Mouse (Mus musculus) large intestine, adult 2 months (tissue): ENCODE measurements around the gene Apoc1. TPM values are rescaled to one million over a fixed set of nuclear protein-coding genes. Genes with fewer than 3 reads are reported as not detected.

ENCODE experiments used
- DNase-seq: peaks from one replicate; pipeline ENCODE4 v3.0.0-alpha.2; 2012; ENCODE audit warnings: low read depth, low spot score
- WGBS: fragments of 180-500 bp; shearing (Covaris S2); methylation state at CpG from one replicate; pipeline ENCODE4 v1.1.7; 2018; 5-methylcytosine and 5-hydroxymethylcytosine counted together
- polyA plus RNA-seq: library from polyadenylated mRNA; depleted of rRNA; stranded (reverse); fragments of >200 nt; gene quantifications from 2 replicates; pipeline ENCODE4 v1.2.3, GENCODE M21; 2012; rRNA removed

The Apoc1 gene
- polyA plus RNA-seq = 0.29 and 1.9 TPM in 2 replicates

DNA sequence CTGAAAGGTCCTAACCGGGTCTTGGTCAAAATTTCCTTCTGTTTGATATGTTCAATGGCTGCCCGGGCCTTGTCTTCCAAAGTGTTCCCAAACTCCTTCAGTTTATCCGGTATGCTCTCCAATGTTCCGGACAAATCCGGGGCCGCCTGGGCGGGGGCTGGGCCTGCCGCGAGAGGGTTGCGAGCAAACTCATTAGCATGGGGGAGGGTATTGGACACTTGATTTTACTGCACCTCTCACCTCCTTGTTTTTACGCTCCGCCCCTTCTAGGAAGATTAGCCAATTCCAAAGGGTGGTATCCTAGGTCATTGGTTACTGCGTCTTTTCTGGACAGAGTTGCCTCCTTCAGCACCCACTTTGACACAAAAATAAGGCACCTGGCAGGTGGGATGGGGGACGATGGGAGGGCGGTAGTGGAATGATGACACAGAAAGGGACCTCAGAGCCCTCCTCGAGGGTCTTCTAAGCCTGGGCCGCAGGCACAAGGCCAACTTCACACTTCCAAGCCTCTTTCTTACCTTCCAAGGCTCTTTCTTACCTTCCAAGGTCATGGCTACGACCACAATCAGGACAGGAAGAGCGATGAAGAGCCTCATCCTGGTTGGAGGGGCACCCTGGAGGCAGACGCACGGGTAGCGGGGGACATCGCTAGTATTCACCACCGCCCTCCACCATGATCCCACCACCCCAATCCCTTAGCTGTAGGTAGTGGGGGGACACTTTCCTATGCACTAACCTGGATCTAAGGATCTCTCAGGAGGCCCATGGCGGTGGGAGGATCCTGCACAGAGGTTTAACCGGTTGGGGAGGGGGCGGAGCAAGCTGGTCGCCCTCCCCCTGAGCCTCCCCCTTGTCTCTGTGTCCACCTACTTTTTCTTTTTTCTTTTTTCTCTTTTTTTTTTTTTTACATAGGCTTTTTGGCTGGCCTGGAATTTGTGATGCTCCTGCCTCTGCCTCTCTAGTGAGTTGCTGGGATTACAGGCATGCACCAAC is at the start of gene Apoc1:
Apoc1 (minus strand) TSS at position 788 of the 993 bp plus-strand sequence.
- WGBS = 58% methylated on average over 28 of the region's 28 CpGs
- DNase-seq = no peak

DNA sequence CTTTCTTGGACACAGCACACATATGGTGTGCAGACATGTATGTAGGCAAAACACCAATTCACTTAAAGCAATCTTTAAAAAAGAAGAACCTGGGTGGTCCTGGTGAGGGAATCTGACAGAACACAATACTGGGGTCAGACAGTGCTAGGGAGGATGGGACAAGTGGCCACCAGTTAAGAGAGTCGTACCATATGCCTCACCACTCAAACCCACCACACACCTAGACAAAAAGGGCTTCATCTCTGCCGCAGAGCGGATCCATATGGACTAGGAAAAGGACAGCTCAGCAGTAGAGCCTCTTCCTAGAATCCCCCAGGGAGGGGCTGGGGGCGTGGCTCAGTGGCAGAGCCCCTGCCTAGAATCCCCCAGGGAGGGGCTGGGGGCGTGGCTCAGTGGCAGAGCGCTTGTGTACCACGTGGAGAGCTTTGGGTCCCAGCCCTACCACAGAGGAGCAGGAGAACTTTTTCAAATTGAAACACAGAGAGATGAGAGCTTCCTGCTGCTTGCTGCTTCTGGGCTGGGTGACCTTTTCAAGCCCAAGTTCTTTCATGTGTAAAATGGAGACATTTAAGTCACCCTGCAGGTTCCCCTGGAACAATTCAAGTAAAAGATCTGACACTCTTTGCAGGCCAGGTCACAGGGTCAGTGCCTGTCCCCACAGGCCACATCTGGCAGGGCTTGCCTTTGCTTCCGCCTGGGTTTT is 49.0 kb upstream of the Apoc1 start:
- WGBS = 48% methylated on average over 8 of the region's 8 CpGs

DNA sequence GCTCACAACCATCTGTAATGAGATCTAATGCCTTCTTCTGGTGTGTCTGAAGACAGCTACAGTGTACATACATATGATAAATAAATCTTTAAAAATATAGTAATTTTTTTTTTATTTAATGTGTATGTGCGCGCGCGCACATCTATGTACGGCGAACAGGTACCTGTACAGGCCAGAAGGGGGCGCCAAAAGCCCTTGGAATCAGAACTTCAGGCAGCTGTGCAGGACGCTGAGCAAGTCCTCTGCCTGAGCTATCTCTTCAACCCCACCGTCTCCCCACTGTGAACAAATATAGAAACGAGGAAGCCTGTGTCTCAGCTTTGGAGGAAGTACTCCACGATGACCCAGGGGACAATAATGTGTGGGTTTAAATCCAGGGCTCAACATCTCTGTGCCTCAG is 47.8 kb upstream of the Apoc1 start:
- 86% methylated on average over 11 of the region's 11 CpGs for WGBS
- DNase-seq = no peak

More for the DNA sequence above, 49.0 kb upstream of the Apoc1 start:
- no peak for DNase-seq

DNA sequence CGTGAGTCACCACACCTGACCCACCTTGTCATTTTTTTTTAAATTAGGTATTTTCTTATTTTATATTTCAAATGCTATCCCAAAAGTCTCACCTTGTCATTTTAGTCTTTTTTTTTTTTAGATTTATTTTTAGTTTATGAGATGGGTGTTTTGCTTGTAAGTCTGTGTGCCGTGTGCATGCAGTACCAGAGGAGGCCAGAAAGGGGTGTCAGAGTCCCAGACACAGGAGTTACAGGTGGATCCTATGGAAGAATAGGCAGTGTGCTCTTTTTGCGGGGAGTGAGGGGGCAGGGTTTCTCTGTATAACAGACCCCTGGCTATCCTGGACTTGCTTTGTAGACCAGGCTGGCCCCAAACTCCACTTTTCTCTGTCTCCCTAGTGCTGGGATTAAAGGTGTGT is 46.3 kb upstream of the Apoc1 start:
- WGBS = 90% methylated on average over 3 of the region's 3 CpGs

DNA sequence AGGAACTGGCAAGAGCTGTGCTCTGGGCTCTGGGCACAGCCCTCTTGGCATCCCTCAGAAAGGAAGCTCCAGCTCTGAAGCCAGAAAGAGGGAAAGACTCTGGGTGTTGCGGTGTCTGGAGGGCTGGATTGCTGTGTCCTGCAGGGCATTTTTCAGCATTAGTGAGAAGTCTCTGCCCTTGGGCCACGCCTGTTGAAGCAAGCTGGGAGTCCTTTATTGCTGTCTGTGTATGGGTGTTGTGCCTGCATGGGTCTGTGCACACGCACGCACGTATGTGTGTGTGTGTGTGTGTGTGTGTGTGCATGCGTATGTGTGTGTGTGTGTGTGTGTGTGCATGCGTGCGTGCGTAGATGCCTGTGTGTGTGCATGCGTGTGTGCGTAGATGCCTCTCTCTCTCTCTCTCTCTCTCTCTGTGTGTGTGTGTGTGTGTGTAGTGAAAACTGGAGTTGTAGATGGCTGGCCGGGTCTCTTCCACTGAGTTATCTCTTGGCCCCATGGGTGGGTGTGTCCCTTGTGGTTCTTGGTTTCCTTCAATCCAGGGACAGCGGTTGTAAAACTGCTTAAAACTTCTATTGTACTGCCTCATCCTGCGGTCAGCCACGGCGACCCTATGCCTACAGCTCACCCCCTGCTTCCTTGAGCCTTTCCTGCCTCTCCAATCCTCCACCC is 44.1 kb upstream of the Apoc1 start:
- WGBS = 73% methylated on average over 16 of the region's 16 CpGs
- DNase-seq = no peak

More for the DNA sequence above, 46.3 kb upstream of the Apoc1 start:
- DNase-seq = no peak

DNA sequence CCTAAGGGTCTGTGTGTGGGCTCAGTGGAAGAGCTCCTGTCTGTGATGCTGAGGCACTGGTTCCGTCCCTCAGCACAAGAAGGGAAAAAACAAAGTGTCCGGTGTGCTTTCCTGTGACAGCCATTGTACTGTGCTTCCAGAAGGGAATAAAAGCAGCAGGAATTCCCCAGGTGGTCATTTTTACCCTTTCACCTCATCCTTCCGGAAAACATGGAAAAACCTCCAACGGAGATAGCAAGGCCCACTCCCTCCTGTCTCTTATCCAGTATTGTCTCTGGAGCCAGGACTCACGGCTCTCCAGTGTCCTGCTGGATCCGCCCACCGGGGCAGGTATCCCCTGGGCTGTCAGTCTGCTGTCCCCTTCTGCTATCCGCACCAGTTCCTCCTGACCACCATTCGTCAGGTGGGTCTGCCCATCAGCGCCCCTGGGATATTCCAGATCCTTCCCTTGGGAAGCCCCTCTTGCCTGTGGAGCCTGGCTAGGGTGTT is 41.8 kb upstream of the Apoc1 start:
- DNase-seq = no peak
- WGBS = 89% methylated on average over 10 of the region's 10 CpGs

DNA sequence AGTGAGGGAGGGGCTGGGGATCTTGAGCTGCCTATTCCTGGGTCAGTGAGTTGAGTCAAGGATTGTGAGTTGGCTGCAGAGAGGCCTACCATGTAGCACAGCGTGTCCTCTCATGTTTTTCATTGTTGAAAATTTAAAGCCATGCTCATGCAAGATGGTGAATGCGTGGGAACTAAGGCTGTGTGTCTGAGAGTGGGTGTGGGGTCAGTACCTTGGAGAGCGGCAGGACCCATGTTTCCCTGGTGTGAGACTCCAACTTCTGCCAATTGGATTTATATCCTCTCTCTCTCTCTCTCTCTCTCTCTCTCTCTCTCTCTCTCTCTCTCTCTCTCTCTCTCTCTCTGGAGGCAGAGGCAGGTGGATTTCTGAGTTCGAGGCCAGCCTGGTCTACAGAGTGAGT is 34.1 kb upstream of the Apoc1 start:
- DNase-seq = no peak
- 93% methylated on average over 4 of the region's 4 CpGs for WGBS

DNA sequence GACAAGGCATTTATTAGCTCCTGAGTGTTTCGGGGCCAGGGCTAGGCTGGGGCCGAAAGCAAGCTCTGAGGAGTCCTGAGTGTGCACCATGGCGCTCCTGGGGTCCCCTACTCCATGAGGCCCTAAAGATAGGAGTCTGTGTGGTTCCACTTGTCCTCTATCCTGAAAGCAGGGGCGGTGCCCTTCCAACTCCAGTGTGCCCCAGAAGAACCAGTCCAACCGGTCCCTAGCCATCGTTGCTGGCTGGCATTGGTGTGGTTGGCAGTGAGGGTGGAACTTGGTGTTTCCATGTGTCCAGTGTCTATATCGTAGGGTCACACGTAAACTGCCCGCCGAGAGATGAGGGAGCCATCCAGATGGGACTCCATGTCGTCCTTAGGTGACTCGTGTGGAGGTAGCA is 31.7 kb upstream of the Apoc1 start:
- 42% methylated on average over 12 of the region's 12 CpGs for WGBS
- peak; percentile 48 for DNase-seq

DNA sequence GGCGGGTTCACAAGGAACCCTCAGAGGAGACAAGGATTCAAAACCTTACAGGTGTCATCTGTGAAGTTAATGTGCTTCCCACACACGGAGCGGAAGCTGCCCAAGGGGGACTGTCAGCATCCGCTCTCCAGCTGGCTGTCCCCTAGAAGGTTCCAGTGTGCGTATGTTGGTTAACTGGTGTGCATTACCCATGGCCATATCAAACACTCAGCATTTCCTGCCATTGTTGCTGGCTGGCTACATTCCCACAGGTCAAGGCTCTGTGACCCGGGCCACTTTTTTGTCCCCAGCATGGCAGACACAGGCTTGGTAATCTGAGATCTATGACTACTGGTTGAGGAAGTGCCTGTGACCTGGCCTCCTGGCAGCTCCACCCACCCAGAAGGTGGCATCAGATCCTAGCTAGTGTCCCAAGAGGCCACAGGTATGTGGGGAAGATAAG is 30.3 kb upstream of the Apoc1 start:
- no peak for DNase-seq
- WGBS = 82% methylated on average over 6 of the region's 6 CpGs

DNA sequence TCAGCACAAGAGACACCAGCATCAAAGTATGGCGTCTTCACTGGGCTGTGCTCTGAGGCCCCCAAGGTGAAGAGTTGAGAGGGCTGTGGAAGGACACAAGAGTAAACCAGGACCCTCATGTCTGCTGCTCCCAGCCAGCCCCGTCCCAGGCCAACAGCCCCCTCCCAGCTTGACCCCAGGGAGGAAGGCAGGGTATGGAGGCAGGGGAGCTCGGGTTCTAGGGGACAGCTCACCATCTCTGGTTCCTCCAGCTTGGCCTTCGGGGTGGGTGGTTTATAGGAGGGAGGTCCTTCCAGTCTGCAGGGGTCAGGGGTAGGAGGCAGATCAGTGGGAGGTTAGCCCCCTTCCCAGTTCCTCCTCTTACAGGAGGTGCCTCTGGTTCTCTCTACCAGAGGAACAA is 26.7 kb upstream of the Apoc1 start:
- no peak for DNase-seq
- 92% methylated on average over 4 of the region's 4 CpGs for WGBS

DNA sequence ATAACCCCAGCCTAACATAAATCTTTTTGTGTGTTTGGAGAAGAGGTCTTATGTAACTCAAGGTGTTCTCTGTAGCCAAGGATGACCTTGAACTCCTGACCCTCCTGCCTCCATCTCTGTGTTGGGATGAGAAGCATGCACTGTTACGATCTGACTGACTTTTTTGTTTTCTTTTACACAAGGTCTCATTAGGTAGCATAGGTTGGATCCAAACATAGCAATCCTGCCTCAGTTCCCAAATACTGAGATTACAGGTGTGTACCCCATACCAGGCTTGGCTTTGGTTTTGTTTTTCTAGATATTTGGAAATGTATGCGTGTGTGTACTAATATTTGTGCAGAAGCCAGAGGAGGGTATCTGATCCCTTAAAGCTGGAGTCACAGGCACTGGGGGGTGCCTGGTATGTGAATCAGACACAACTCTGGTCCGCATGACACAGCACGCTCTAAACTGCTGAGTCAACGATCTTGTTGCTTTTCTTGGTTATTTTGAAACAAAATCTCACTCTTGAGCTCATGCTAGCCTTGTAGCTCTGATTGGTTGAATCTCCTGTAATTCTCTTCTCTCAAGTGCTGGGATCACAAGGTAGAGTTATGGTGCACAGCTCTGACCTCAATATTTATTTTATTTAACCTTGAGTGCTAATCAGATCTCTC is 26.0 kb upstream of the Apoc1 start:
- WGBS = 90% methylated on average over 5 of the region's 5 CpGs
- DNase-seq = no peak

DNA sequence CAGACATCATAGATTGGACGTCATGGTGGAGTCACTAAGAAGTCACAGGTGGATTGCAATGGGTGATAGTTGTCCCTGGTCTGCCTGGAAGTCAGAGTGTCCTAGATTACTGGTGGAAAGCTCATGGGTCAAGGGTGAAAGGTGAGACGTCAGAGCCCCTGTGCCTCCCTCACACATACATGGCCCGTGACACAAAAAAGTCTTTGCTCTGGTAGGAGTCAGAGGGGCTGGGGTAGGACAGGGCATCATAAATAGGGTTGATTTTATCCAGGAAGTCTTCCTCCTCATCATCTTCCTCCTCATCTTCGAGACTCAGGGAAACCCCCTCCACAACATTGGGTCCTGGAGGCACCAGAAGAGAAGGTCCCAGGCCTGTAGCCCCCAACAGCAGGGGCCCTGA is 24.9 kb upstream of the Apoc1 start:
- WGBS = 89% methylated on average over 4 of the region's 4 CpGs
- DNase-seq = no peak

DNA sequence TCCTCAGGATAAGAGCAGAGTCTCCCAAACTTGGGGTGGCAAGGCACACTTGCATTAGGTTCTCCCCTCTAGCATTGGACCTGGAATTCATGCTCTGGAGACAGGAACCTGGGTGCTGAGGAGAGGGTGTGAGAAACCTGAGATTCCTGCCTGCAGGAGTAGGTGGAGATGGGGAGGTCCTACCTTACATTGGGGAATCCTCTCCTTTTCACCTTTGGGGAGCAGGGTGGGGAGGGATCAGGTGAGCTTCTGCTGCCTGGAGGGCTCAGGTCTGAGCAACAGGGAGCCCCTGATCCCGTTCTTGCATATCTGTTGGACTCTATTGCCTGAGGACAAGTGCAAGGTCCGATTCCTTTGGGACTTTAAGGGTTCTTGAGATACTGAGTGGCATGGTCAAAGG is 24.4 kb upstream of the Apoc1 start:
- DNase-seq = no peak
- WGBS = 85% methylated on average over 2 of the region's 2 CpGs

DNA sequence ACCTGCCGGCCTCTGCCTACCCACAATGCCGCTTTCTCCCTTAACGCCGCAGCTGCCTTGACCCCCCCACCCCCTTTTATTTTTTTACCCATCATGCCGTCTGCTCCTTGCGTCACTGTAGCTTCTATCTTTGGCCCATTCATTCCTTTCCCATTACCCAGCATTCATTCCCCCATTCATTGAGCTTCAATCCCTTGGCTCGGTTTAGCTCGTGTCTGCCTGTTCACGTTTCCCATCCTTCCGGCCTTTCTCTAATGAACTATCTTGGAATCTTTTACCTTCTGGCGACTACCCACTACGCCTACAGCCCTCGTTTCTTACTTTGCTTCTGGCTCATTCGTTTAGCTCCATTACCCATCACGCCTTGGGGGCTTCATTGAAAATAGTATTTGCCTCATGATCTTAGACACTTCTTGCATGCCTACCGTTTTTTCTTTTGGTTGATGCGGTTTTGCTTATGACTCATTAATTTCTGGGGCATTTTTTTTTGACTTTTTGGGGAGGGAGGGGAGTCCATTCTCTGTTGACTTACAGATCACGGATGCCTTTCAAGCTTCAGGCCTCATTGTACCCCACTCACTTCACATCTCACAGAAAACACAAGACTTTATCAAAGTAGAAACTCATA is 23.7 kb upstream of the Apoc1 start:
- DNase-seq = no peak
- WGBS = 4% methylated on average over 18 of the region's 18 CpGs

DNA sequence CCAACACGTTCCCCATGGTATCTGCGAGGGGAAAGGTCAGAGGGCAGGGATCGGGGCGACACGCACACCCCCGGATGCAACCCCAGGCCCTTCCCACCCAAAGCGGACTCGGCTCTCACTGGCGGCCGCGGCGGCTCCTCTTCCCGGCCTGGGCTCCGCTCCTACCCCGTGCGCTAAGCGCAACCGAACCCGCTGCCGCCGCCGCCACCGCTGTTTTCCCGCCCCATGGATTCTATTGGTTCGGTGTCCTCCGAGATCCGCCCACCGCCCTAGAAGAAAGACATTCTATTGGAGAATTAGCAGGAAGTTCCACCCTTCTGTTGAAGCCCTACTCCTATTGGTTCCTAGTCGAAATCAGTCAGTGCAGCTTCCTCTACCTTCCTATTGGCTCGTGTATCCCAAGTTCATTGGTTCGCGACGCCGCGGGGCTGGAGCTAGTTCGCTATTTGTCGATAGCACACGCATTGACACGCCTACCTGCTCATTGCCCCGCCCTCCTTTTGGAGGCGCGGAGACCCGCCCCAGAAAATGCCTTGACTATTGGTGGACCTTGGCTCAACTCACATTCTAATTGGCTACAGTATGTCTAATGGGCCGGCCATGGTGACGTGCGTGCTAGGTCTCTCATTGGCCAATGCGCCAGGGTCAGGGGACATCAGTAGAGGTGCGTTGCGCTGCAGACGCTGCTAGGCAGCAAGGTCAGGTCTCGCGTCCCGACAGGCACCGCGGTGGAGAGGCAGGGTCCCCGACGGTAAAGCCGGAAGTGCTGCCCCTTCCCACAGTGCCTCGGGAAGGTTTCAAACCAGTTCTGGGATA is 23.0 kb upstream of the Apoc1 start, which contains the start of gene Tomm40:
Tomm40 (minus strand) TSS at position 200 of the 816 bp plus-strand sequence.
- peak; percentile 99 for DNase-seq

DNA sequence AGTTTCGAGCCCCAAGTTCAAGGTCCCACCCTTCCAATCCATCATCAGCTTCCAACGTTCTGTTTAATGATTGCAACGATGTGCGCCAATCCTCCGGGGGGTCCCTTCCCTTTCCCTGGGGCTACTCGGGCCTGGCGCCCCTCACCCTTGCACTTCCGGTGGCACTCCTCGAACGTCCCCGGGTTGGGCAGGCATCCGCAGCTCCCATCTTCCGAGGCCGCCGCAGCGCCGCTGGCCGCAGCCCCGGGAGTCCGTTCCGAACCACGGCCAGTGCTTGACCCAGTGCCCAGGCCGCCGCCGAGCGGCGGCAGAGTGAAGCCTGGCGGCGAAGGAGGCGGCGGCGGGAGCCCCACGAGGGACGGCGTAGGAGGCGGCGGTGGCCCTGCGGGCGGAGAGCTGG is 22.4 kb upstream of the Apoc1 start:
- DNase-seq = no peak
- under 1% methylated on average over 39 of the region's 39 CpGs for WGBS

More for the DNA sequence above, 23.0 kb upstream of the Apoc1 start, which contains the start of gene Tomm40:
- under 1% methylated on average over 59 of the region's 59 CpGs for WGBS

DNA sequence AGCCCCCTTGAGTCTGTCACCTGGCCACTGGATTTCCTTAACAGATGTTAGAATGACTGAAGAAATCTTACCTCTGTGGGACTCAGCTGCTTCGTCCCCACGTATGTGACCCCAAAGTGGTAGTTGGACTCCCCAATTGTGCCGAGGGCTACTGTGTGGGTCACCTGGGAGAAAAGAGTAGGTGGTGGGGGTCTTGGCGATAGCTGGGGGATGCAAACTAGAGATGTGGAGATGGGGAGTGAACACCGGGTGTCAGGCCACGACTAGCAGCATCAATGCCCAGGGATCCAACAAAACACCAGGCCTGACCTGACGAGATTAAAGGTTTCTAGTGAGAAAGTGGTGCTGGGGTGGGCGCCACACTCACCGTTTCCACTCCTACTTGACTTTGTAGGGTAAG is 21.1 kb upstream of the Apoc1 start:
- no peak for DNase-seq

DNA sequence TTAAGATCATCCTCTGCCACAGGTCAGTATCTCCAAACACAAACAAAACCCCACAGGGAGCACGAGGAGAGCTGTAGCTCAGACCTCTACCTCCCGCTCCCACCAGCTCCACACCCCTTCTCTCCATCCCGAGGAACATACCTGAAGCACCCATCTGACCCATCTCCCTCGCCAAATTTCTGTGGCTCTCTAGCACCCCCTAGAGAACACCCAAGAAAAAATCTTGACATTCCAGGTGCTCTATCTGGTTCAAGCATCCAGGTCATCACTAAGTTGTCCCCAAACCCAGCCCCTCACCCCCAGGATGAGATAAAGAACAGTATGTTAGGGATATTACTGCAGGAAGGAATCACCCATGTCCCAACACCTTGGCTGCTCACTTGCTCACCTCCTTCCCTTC is 20.7 kb upstream of the Apoc1 start:
- WGBS = 33% methylated on average over 4 of the region's 4 CpGs
- no peak for DNase-seq

More for the DNA sequence above, 21.1 kb upstream of the Apoc1 start:
- WGBS = 81% methylated on average over 9 of the region's 9 CpGs
